Mouse (Mus musculus) bone marrow macrophage, adult 2 months (primary cell): ENCODE data around the gene Tiam1.

Source experiments
- CTCF ChIP-seq: IDR thresholded peaks from 2 replicates; pipeline ENCODE4 v1.5.1; 2012; ENCODE audit warnings: low read depth, mild to moderate bottlenecking, low read length, moderate library complexity
- POLR2A ChIP-seq: IDR thresholded peaks from 2 replicates; pipeline ENCODE4 v1.6.1; 2012; ENCODE audit warnings: mild to moderate bottlenecking, low read depth, low read length, borderline replicate concordance

- no peak for TF ChIP-seq POLR2A
- TF ChIP-seq CTCF: no peak
Measured at GRCm38 (mm10) chr16:90070104-90070503, 73.5 kb downstream of the Tiam1 start.
